Mouse (Mus musculus): ENCODE results near the gene Foxk1. TPM values are rescaled to one million over a fixed set of nuclear protein-coding genes. Genes with fewer than 3 reads are reported as not detected.

Foxk1 gene
- polyA plus RNA-seq, 1 experiment from 2014 or later = 8.4 TPM

- Histone ChIP-seq H3K9ac (no peak overlapping the region), H3K9me3 (no peaks in the 10 kb centered on the region), H3K4me2 (replicated peaks) (no peak overlapping the region), H3K4me3 (no peak overlapping the region), H3K4me1 (0 out of 2 replicates have a peak, but pooled peaks cover 2% of the 10 kb centered on the region), H3K27me3 (no peaks in the 10 kb centered on the region), H3K36me3 (peaks cover 35% of the 10 kb centered on the region), H3K27ac (no peak overlapping the region)
- 91% methylated on average over 11 of the region's 11 CpGs for WGBS
- ATAC-seq (ENCODE audit: insufficient number of reproducible peaks, insufficient read depth, low FRiP score, low TSS enrichment) = no peak
These were observed 68.5 kb downstream of the Foxk1 start for GRCm38 (mm10) chr5:142469796-142470195.

- no peak overlapping the region for H3K9ac ChIP-seq
- H3K4me2 ChIP-seq (replicated peaks) = no peak overlapping the region
- H3K27me3 ChIP-seq = no peaks in the 10 kb centered on the region
- WGBS = 42% methylated on average over 10 of the region's 10 CpGs
- H3K9me3 ChIP-seq = no peaks in the 10 kb centered on the region
- no peaks in the 10 kb centered on the region for H3K4me1 ChIP-seq
- ATAC-seq (ENCODE audit: insufficient number of reproducible peaks, insufficient read depth, low FRiP score, low TSS enrichment) = no peak
- H3K27ac ChIP-seq = no peak overlapping the region; the same call in 1 of the 2 replicates
- H3K4me3 ChIP-seq = no peak overlapping the region
- peaks cover 25% of the 10 kb centered on the region for H3K36me3 ChIP-seq
These were observed 72.4 kb downstream of the Foxk1 start for GRCm38 (mm10) chr5:142473696-142474095.

- Histone ChIP-seq H3K4me1 (peaks cover 12% of the 10 kb centered on the region; the same call in 1 of the 2 replicates), H3K4me3 (no peak overlapping the region), H3K4me2 (replicated peaks) (no peak overlapping the region), H3K27ac (no peak overlapping the region), H3K27me3 (no peaks in the 10 kb centered on the region), H3K36me3 (peaks cover 11% of the 10 kb centered on the region), H3K9me3 (no peaks in the 10 kb centered on the region), H3K9ac (no peak overlapping the region)
- WGBS = 81% methylated on average over 7 of the region's 7 CpGs
- ATAC-seq (ENCODE audit: insufficient number of reproducible peaks, insufficient read depth, low FRiP score, low TSS enrichment) = no peak
These were observed 74.4 kb downstream of the Foxk1 start for GRCm38 (mm10) chr5:142475669-142476068.

GRCm38 (mm10) chr5:142477346-142477745 is 76.0 kb downstream of the Foxk1 start:
- ATAC-seq (ENCODE audit: insufficient number of reproducible peaks, insufficient read depth, low FRiP score, low TSS enrichment) = no peak

GRCm38 (mm10) chr5:142477866-142478615 is 76.7 kb downstream of the Foxk1 start:
- H3K4me2 ChIP-seq (replicated peaks) = no peak overlapping the region
- ATAC-seq (ENCODE audit: insufficient number of reproducible peaks, insufficient read depth, low FRiP score, low TSS enrichment) = no peak
- 87% methylated on average over 5 of the region's 5 CpGs for WGBS

More at GRCm38 (mm10) chr5:142477346-142477745, 76.0 kb downstream of the Foxk1 start:
- Histone ChIP-seq H3K4me1 (peaks cover 20% of the 10 kb centered on the region; the same call in 1 of the 2 replicates), H3K4me3 (no peak overlapping the region), H3K36me3 (peaks cover 4% of the 10 kb centered on the region; the same call in 1 of the 2 replicates), H3K27me3 (no peaks in the 10 kb centered on the region), H3K4me2 (replicated peaks) (no peak overlapping the region), H3K9me3 (no peaks in the 10 kb centered on the region), H3K27ac (no peak overlapping the region), H3K9ac (no peak overlapping the region)
- WGBS = 91% methylated on average over 12 of the region's 12 CpGs

GRCm38 (mm10) chr5:142478829-142479435 is 77.6 kb downstream of the Foxk1 start:
- 30% methylated on average over 17 of the region's 17 CpGs for WGBS

More at GRCm38 (mm10) chr5:142477866-142478615, 76.7 kb downstream of the Foxk1 start:
- no peak overlapping the region for H3K9ac ChIP-seq
- no peaks in the 10 kb centered on the region for H3K27me3 ChIP-seq
- H3K9me3 ChIP-seq = no peaks in the 10 kb centered on the region
- H3K4me3 ChIP-seq = no peak overlapping the region
- peaks cover 20% of the 10 kb centered on the region; the same call in 1 of the 2 replicates for H3K4me1 ChIP-seq
- no peak overlapping the region for H3K27ac ChIP-seq
- H3K36me3 ChIP-seq = no peaks in the 10 kb centered on the region; the same call in 1 of the 2 replicates

GRCm38 (mm10) chr5:142482512-142482911 is 81.2 kb downstream of the Foxk1 start:
- Histone ChIP-seq H3K9me3 (no peaks in the 10 kb centered on the region), H3K36me3 (0 out of 2 replicates have a peak, but pooled peaks cover 3% of the 10 kb centered on the region), H3K27me3 (no peaks in the 10 kb centered on the region), H3K4me3 (no peak overlapping the region), H3K9ac (no peak overlapping the region), H3K4me2 (replicated peaks) (no peak overlapping the region), H3K4me1 (peaks cover 20% of the 10 kb centered on the region; the same call in 1 of the 2 replicates), H3K27ac (no peak overlapping the region)
- WGBS = 71% methylated on average over 2 of the region's 2 CpGs
- ATAC-seq (ENCODE audit: insufficient number of reproducible peaks, insufficient read depth, low FRiP score, low TSS enrichment) = no peak

More at GRCm38 (mm10) chr5:142478829-142479435, 77.6 kb downstream of the Foxk1 start:
- H3K4me3 ChIP-seq = no peak overlapping the region
- no peak overlapping the region for H3K9ac ChIP-seq
- no peaks in the 10 kb centered on the region; the same call in 1 of the 2 replicates for H3K36me3 ChIP-seq
- ATAC-seq (ENCODE audit: insufficient number of reproducible peaks, insufficient read depth, low FRiP score, low TSS enrichment) = peak; percentile 38; the same call in 1 of the 2 replicates
- no peaks in the 10 kb centered on the region for H3K27me3 ChIP-seq
- H3K27ac ChIP-seq = no peak overlapping the region
- H3K4me2 ChIP-seq (replicated peaks) = 0 out of 2 replicates have a peak overlapping the region, but pooled peaks have one; percentile 13
- no peaks in the 10 kb centered on the region for H3K9me3 ChIP-seq
- peaks cover 20% of the 10 kb centered on the region; the same call in 1 of the 2 replicates for H3K4me1 ChIP-seq

- Histone ChIP-seq H3K9me3 (no peaks in the 10 kb centered on the region), H3K4me3 (no peak overlapping the region), H3K9ac (no peak overlapping the region), H3K27me3 (no peaks in the 10 kb centered on the region), H3K4me2 (replicated peaks) (no peak overlapping the region), H3K36me3 (0 out of 2 replicates have a peak, but pooled peaks cover 3% of the 10 kb centered on the region), H3K4me1 (peaks cover 20% of the 10 kb centered on the region; the same call in 1 of the 2 replicates), H3K27ac (no peak overlapping the region)
- WGBS = 93% methylated on average over 5 of the region's 5 CpGs
- no peak for ATAC-seq (ENCODE audit: insufficient number of reproducible peaks, insufficient read depth, low FRiP score, low TSS enrichment)
These were observed 82.3 kb downstream of the Foxk1 start for GRCm38 (mm10) chr5:142483581-142483980.

GRCm38 (mm10) chr5:142486654-142487053 is 85.4 kb downstream of the Foxk1 start:
- H3K27me3 ChIP-seq = no peaks in the 10 kb centered on the region
- H3K9ac ChIP-seq = 0 out of 2 replicates have a peak overlapping the region, but pooled peaks have one; percentile 2
- peak; percentile 19; the same call in 1 of the 2 replicates for ATAC-seq (ENCODE audit: insufficient number of reproducible peaks, insufficient read depth, low FRiP score, low TSS enrichment)
- no peak overlapping the region for H3K27ac ChIP-seq
- 0 out of 2 replicates have a peak, but pooled peaks cover 3% of the 10 kb centered on the region for H3K36me3 ChIP-seq
- H3K4me3 ChIP-seq = no peak overlapping the region
- H3K4me2 ChIP-seq (replicated peaks) = no peak overlapping the region
- WGBS = 55% methylated on average over 9 of the region's 9 CpGs
- H3K4me1 ChIP-seq = 0 out of 2 replicates have a peak, but pooled peaks cover 4% of the 10 kb centered on the region
- no peaks in the 10 kb centered on the region for H3K9me3 ChIP-seq

GRCm38 (mm10) chr5:142489955-142490707 is 88.8 kb downstream of the Foxk1 start:
- Histone ChIP-seq H3K4me2 (replicated peaks) (no peak overlapping the region), H3K27me3 (no peaks in the 10 kb centered on the region), H3K36me3 (0 out of 2 replicates have a peak, but pooled peaks cover 3% of the 10 kb centered on the region), H3K27ac (no peak overlapping the region), H3K9ac (no peak overlapping the region), H3K4me1 (peaks cover 4% of the 10 kb centered on the region; the same call in 1 of the 2 replicates), H3K4me3 (no peak overlapping the region), H3K9me3 (no peaks in the 10 kb centered on the region)
- 70% methylated on average over 9 of the region's 9 CpGs for WGBS
- no peak for ATAC-seq (ENCODE audit: insufficient number of reproducible peaks, insufficient read depth, low FRiP score, low TSS enrichment)

GRCm38 (mm10) chr5:142493307-142493706 is 92.0 kb downstream of the Foxk1 start:
- Histone ChIP-seq H3K36me3 (no peaks in the 10 kb centered on the region), H3K9me3 (no peaks in the 10 kb centered on the region), H3K4me2 (replicated peaks) (no peak overlapping the region), H3K4me1 (peaks cover 4% of the 10 kb centered on the region; the same call in 1 of the 2 replicates), H3K27me3 (no peaks in the 10 kb centered on the region), H3K27ac (no peak overlapping the region), H3K4me3 (no peak overlapping the region), H3K9ac (no peak overlapping the region)
- 88% methylated on average over 3 of the region's 3 CpGs for WGBS
- no peak for ATAC-seq (ENCODE audit: insufficient number of reproducible peaks, insufficient read depth, low FRiP score, low TSS enrichment)
